Mouse (Mus musculus): ENCODE measurements around the gene A930017K11Rik. TPM values are rescaled to one million over a fixed set of nuclear protein-coding genes. Genes with fewer than 3 reads are reported as not detected.

Gene A930017K11Rik
- polyA plus RNA-seq, 1 experiment from 2014 or later, result 3.1 TPM

DNA sequence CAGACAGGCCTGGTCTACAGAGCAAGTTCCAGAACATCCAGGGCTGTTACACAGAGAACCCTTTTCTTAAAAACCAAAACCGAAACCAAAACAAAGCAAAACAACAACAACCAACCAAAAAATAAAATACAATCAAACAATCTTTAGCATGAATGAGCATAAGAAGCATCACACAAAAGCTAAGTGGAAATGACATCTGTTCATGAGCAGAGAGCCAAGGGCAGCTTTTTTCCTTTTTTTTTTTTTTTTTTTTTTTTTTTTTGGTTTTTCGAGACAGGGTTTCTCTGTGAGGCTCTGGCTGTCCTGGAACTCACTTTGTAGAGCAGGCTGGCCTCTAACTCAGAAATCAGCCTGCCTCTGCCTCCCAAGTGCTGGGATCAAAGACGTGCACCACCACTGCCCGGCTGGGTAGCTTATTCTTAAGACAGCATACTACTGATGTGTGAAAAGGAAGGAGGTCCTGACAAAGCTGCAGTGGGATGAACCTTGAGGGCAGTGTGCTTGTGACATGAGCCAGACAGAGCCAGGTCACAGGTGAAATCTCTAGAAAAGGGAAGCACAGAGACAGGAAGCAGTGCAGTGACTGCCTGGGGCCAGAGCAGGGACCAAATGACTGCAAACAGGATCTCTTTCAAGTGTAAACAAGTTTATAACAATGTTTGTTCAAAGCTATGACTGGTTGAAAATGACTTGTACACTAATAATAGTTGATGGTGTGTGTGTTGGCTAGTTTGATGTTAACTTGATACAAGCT lies 18.8 kb upstream of the A930017K11Rik start:
- H3K9me3 ChIP-seq, result no peaks in the 10 kb centered on the region
- no peaks in the 10 kb centered on the region for H3K27me3 ChIP-seq (replicated peaks)
- 92% methylated on average over 4 of the region's 4 CpGs for WGBS
- H3K9ac ChIP-seq, result no peak overlapping the region
- no peak overlapping the region for H3K4me2 ChIP-seq
- no peak overlapping the region for H3K27ac ChIP-seq
- H3K4me1 ChIP-seq, result no peaks in the 10 kb centered on the region
- no peak overlapping the region for H3K4me3 ChIP-seq
- H3K36me3 ChIP-seq (replicated peaks), result no peaks in the 10 kb centered on the region; the same call in 1 of the 2 replicates
- no peak for ATAC-seq (replicated peaks)

GRCm38 (mm10) chr17:25970448-25970847 lies 18.1 kb upstream of the A930017K11Rik start:
- no peaks in the 10 kb centered on the region; the same call in 1 of the 2 replicates for H3K36me3 ChIP-seq (replicated peaks)
- no peaks in the 10 kb centered on the region for H3K4me1 ChIP-seq
- no peaks in the 10 kb centered on the region for H3K9me3 ChIP-seq
- no peak for ATAC-seq (replicated peaks)
- no peaks in the 10 kb centered on the region for H3K27me3 ChIP-seq (replicated peaks)
- WGBS, result 89% methylated on average over 9 of the region's 9 CpGs
- H3K4me3 ChIP-seq, result no peak overlapping the region
- H3K4me2 ChIP-seq, result no peak overlapping the region
- H3K27ac ChIP-seq, result no peak overlapping the region
- no peak overlapping the region for H3K9ac ChIP-seq

DNA sequence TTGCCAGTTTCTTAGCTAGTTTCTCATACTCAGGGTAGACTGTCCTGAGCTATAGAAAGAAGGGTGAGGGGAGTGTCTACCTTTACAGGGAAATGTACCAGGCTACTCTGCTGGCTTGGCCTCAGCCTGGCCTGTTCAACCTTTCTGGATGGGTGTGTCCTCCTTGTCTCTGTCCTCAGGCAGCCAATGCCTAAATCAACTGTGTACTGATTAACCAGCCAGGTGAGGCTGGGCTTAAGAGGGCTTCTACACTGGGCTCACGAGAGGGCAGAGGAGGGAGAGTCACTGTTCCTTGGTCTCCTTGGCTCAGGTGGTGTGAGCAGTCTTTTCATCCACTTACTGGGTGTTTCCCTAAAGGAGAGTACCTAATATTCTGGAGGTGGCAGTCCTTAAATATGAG lies 15.8 kb upstream of the A930017K11Rik start:
- no peak for ATAC-seq (replicated peaks)
- H3K27me3 ChIP-seq (replicated peaks), result no peaks in the 10 kb centered on the region
- H3K4me3 ChIP-seq, result no peak overlapping the region
- peaks cover 7% of the 10 kb centered on the region; the same call in 1 of the 2 replicates for H3K36me3 ChIP-seq (replicated peaks)
- no peaks in the 10 kb centered on the region for H3K9me3 ChIP-seq
- no peaks in the 10 kb centered on the region for H3K4me1 ChIP-seq
- no peak overlapping the region for H3K27ac ChIP-seq
- no peak overlapping the region for H3K4me2 ChIP-seq
- WGBS, result 90% methylated on average over 1 of the region's 1 CpGs
- no peak overlapping the region for H3K9ac ChIP-seq

- WGBS, result 83% methylated on average over 3 of the region's 3 CpGs
These were observed 15.3 kb upstream of the A930017K11Rik start for GRCm38 (mm10) chr17:25967652-25968051.

GRCm38 (mm10) chr17:25964271-25964670 lies 11.9 kb upstream of the A930017K11Rik start:
- no peak overlapping the region for H3K9ac ChIP-seq
- H3K27me3 ChIP-seq (replicated peaks), result no peaks in the 10 kb centered on the region
- H3K36me3 ChIP-seq (replicated peaks), result peaks cover 11% of the 10 kb centered on the region; the same call in 1 of the 2 replicates
- H3K4me3 ChIP-seq, result no peak overlapping the region
- no peaks in the 10 kb centered on the region for H3K4me1 ChIP-seq
- no peak overlapping the region for H3K4me2 ChIP-seq
- H3K27ac ChIP-seq, result no peak overlapping the region
- H3K9me3 ChIP-seq, result no peaks in the 10 kb centered on the region
- WGBS, result 88% methylated on average over 7 of the region's 7 CpGs
- no peak for ATAC-seq (replicated peaks)

More at GRCm38 (mm10) chr17:25967652-25968051, 15.3 kb upstream of the A930017K11Rik start:
- Histone ChIP-seq H3K4me2 (no peak overlapping the region), H3K4me3 (no peak overlapping the region), H3K36me3 (replicated peaks) (peaks cover 7% of the 10 kb centered on the region; the same call in 1 of the 2 replicates), H3K27me3 (replicated peaks) (no peaks in the 10 kb centered on the region), H3K9ac (no peak overlapping the region), H3K4me1 (no peaks in the 10 kb centered on the region), H3K9me3 (no peaks in the 10 kb centered on the region), H3K27ac (no peak overlapping the region)
- no peak for ATAC-seq (replicated peaks)

DNA sequence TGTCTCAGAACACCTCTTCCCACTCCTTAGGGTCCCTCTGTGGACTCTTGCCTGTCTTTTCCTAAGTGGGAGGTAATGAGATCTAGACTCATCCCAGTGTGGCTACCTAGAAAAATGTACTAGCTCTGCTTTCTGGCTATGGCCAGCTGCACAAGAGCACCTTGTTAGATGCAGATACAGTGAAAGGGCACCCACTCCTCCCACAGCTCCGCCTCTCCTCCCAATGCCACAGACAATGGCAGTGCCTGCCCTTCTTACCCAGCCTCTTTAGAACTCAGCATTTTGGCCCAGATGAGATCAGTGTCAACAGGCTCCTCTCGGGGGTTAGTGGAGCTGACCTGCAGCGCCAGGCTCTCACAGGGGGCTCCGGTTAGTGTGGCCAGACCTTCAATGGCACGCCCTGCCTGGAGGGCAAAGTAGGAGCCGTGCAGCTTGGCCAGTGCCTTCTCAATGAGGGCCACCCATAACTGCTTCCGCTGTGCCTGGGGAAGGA lies 10.1 kb upstream of the A930017K11Rik start:
- Histone ChIP-seq H3K27me3 (replicated peaks) (no peaks in the 10 kb centered on the region), H3K4me2 (no peak overlapping the region), H3K27ac (no peak overlapping the region), H3K9me3 (no peaks in the 10 kb centered on the region), H3K4me3 (no peak overlapping the region), H3K36me3 (replicated peaks) (peaks cover 11% of the 10 kb centered on the region; the same call in 1 of the 2 replicates), H3K9ac (no peak overlapping the region), H3K4me1 (no peaks in the 10 kb centered on the region)
- 95% methylated on average over 7 of the region's 7 CpGs for WGBS
- no peak for ATAC-seq (replicated peaks)

GRCm38 (mm10) chr17:25961566-25961965 lies 9.2 kb upstream of the A930017K11Rik start:
- peaks cover 11% of the 10 kb centered on the region; the same call in 1 of the 2 replicates for H3K36me3 ChIP-seq (replicated peaks)

DNA sequence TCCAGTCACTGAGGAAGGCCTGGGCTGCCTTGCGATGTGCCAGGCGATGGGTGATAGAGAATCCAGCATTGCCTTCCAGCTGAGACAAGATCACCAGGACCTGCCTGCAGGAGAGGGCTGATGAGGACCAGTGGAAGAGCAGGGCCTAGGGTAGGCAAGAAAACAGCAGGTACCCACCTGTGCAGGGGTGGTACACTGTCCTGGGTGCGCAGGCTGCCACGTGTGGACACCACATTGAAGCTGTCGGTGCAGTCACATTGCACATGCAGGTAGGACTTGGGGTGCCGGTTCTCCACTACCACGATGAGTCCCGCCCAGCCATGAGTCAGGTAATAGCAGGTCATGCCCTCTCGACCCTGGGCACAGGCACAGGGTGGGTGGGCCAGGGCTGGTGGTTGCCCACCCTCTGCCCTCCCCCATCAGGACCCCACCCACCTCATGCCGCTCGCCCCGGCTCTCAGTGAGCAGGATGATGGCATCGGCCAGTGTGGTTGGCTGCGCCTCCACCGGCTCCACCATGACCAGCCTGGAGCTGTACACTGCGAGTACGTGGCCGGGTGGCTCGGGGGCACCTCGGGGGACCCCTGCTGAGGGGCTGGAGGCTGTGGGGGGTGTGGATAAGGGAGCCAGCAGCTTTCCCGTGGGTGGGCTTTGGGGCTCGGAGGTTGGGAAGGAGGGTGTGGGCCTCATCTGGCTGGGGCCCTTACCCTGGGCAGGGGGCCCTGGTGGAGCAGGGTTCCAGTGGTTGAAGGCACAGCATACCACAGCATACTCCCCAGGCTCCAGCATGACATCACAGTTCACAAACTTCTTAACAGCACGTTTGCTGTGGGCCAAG lies 7.5 kb upstream of the A930017K11Rik start:
- H3K27me3 ChIP-seq (replicated peaks), result no peaks in the 10 kb centered on the region
- no peak overlapping the region for H3K4me3 ChIP-seq
- H3K27ac ChIP-seq, result no peak overlapping the region
- 93% methylated on average over 23 of the region's 23 CpGs for WGBS
- H3K4me1 ChIP-seq, result no peaks in the 10 kb centered on the region
- no peak overlapping the region for H3K4me2 ChIP-seq
- ATAC-seq (replicated peaks), result no peak
- no peaks in the 10 kb centered on the region for H3K9me3 ChIP-seq
- peaks cover 11% of the 10 kb centered on the region; the same call in 1 of the 2 replicates for H3K36me3 ChIP-seq (replicated peaks)
- H3K9ac ChIP-seq, result no peak overlapping the region

More at GRCm38 (mm10) chr17:25961566-25961965, 9.2 kb upstream of the A930017K11Rik start:
- 94% methylated on average over 5 of the region's 5 CpGs for WGBS
- Histone ChIP-seq H3K27me3 (replicated peaks) (no peaks in the 10 kb centered on the region), H3K4me2 (no peak overlapping the region), H3K27ac (no peak overlapping the region), H3K4me1 (no peaks in the 10 kb centered on the region), H3K4me3 (no peak overlapping the region), H3K9ac (no peak overlapping the region), H3K9me3 (no peaks in the 10 kb centered on the region)
- ATAC-seq (replicated peaks), result no peak

- Histone ChIP-seq H3K4me3 (no peak overlapping the region), H3K9ac (no peak overlapping the region), H3K36me3 (replicated peaks) (peaks cover 9% of the 10 kb centered on the region; the same call in 1 of the 2 replicates), H3K9me3 (no peaks in the 10 kb centered on the region), H3K27me3 (replicated peaks) (peaks cover 2% of the 10 kb centered on the region; the same call in 1 of the 2 replicates), H3K4me2 (no peak overlapping the region), H3K4me1 (no peaks in the 10 kb centered on the region), H3K27ac (no peak overlapping the region)
- 91% methylated on average over 11 of the region's 11 CpGs for WGBS
- ATAC-seq (replicated peaks), result no peak
These were observed 6.6 kb upstream of the A930017K11Rik start for GRCm38 (mm10) chr17:25958771-25959494.

GRCm38 (mm10) chr17:25957586-25958051 lies 5.3 kb upstream of the A930017K11Rik start:
- Histone ChIP-seq H3K9me3 (no peaks in the 10 kb centered on the region), H3K27ac (peak overlapping the region; percentile 9; the same call in 1 of the 2 replicates), H3K27me3 (replicated peaks) (peaks cover 14% of the 10 kb centered on the region), H3K9ac (no peak overlapping the region), H3K36me3 (replicated peaks) (peaks cover 4% of the 10 kb centered on the region; the same call in 1 of the 2 replicates), H3K4me2 (no peak overlapping the region), H3K4me1 (no peaks in the 10 kb centered on the region), H3K4me3 (no peak overlapping the region)
- WGBS, result 78% methylated on average over 14 of the region's 14 CpGs
- ATAC-seq (replicated peaks), result peak; percentile 37

- WGBS, result 74% methylated on average over 7 of the region's 7 CpGs
- peaks cover 24% of the 10 kb centered on the region for H3K27me3 ChIP-seq (replicated peaks)
- peaks cover 2% of the 10 kb centered on the region; the same call in 1 of the 2 replicates for H3K36me3 ChIP-seq (replicated peaks)
- H3K27ac ChIP-seq, result 0 out of 2 replicates have a peak overlapping the region, but pooled peaks have one; percentile 9
- ATAC-seq (replicated peaks), result no peak
- no peaks in the 10 kb centered on the region for H3K9me3 ChIP-seq
- no peak overlapping the region for H3K4me3 ChIP-seq
- H3K9ac ChIP-seq, result no peak overlapping the region
- peaks cover 6% of the 10 kb centered on the region for H3K4me1 ChIP-seq
- no peak overlapping the region for H3K4me2 ChIP-seq
These were observed 4.3 kb upstream of the A930017K11Rik start for GRCm38 (mm10) chr17:25956631-25957030.
